Mouse (Mus musculus) naive thymus-derived CD4-positive, alpha-beta T cell, adult 2 months (primary cell): ENCODE measurements around the gene Wdr54.
A peak's percentile ranks its signal among the peaks of the same experiment; 100 is the strongest.

Experiments used
- DNase-seq: peaks from one replicate; pipeline ENCODE4 v3.0.0-alpha.2; 2011; ENCODE audit warnings: low read depth

The Wdr54 gene

DNA sequence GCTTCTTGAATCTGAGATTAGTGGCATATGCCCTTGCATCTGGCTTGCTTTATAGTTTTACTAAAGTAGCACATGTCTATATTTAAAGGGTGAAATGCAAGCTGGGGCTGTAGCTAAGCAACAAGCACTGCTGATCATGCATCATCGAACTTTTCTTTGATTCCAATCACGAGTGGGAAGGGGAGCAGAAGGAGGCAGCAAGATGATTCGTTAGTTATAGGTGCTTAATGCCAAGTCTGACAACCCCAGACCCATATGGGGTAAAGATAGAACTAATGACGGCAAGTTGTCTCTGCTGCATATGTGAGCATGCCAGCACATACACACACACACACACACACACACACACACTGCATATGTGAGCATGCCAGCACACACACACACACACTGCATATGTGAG, 52.0 kb downstream of the Wdr54 start:
- no peak for DNase-seq

- DNase-seq, result no peak
These were observed 53.0 kb downstream of the Wdr54 start for GRCm38 (mm10) chr6:83103130-83103650.

DNA sequence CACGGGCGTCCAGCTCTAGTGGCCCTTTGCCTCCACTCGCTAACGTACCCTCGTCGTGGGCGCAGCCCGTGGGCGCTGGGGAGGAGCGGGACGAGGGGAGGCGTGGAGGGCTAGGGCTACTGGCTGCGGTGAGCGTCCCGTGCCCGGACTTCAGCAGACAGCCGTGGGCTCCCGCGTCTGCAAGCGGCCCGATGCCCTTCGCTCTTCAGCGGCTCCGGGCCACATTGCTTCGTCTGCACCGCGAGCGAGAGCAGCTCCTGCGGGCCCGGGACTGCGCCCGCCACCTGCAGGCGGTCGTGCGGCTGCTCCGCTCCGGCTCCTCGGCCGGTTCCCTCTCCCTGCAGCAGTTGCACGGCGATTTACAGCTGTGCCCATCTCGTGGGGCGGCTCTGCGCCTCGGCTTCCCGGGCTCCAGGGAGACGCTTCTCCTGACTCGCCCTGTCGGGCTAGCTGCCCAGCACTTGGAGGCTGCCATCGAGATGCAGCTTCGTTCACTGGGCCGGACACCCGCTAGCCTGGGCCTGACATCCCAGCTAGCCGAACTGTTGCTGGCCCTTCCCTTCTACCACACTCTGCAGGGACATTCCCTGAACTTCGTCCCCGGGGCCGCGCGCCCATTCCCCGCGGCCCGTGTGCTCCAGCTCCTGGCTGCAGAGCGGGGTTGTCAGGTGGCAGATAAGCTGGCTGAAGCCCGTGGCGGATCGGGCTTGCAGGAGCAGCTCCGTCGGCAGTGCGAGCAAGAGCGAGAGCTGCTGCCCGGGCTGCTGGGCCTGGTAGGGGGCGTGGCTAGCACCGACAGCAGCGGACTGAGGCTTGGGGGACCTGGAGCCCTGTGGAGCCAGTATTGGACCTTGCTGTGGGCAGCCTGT, 54.3 kb downstream of the Wdr54 start:
- peak; percentile 85 for DNase-seq

- peak; percentile 94 for DNase-seq
These were observed 54.9 kb downstream of the Wdr54 start, which contains the start of the genes Ccdc142 and Gm42688 for GRCm38 (mm10) chr6:83101316-83101687. TSS of gene Ccdc142 (plus strand) at chr6:83101601. TSS of gene Gm42688 (plus strand) at chr6:83101617.
